Mouse (Mus musculus): ENCODE results near the gene Mmp9.

Mmp9 gene

DNA sequence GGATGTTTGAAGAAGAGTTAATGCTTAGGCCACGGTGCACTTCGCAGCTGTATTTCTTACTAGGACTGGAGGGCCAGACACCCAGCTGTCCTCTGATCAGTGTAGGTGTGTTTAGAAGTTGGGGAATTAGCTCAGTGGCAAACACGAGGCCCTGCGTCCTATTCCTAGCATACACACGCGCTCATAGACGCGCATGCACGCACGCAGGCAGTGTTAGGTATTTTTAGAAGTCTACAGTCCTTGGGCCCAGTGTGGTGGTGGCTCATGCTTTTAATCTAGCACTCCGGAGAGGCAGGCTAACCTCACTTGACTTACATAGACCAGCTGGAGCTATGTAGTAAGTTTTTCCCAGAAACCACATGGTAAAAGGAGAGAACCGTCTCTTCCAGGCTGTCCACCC, 28.4 kb upstream of the Mmp9 start:
- in situ Hi-C loops (cut with MboI, MseI), result no loop called here

DNA sequence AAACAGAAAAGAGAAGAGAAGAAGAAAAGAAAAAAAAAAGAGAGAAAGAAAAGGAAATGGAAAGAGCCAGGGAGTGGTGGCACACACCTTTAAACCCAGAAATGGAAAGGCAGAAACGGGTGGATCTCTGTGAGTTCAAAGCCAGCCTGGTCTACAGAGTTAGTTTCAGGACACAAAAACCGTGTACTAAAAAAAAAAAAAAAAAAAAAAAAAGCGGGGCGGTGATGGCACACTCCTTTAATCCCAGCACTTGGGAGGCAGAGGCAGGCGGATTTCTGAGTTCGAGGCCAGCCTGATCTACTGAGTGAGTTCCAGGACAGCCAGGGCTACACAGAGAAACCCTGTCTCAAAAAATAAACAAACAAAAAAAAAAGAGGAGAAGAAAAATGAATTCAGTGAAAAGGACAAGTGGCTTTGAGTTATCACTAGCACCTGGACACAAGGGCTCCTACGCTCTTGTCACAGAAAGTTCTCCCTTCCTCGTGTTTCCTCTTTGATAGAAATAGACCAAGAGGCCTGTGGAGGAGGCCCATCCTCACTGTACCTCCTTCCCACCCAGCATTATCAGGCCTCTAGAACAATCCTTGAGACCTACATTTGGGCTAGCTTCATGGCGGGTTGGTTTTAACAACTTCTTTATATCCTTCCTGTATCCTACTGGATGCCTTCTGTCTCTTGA, 27.7 kb upstream of the Mmp9 start:
- in situ Hi-C loops (cut with MboI, MseI), result no loop called here

DNA sequence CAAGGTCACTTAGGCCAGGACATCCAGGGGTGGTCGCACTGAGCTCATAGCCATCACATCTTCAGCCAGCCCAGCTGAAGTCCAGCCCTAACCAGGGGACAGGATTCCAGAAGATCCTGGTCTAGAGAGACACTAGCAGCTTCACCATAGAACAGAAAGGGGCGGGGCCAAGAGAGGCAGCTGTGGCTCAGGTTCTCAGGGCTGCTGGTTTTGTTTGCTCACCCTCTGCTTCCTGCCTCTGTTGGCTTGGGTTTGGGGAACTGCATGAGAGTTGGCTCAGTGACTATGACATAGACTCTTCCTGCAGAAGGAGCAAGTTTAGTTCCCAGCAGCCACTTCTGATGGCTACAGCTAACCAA, 27.2 kb upstream of the Mmp9 start:
- in situ Hi-C loops (cut with MboI, MseI), result no loop called here

DNA sequence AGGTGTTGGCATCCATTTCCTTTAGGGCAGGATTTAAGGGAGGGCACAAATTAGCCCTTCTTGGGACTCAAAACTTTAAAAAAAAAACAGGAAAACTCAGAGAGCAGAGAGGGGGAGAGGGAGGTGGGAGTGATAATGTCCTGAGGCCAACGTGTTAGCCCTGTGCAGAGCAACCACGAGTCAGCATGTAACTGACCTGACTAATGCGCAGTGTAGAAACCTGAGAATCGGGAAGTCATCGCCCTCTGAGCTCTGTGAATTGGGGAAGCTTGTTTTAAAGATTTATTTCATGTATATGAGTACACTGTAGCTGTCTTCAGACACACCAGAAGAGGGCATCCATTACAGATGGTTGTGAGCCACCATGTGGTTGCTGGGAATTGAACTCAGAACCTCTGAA, 23.8 kb upstream of the Mmp9 start:
- in situ Hi-C loops (cut with MboI, MseI), result no loop called here

GRCm38 (mm10) chr2:164917371-164917770, 23.2 kb upstream of the Mmp9 start:
- in situ Hi-C loops (cut with MboI, MseI), result no loop called here

GRCm38 (mm10) chr2:164918325-164918724, 22.3 kb upstream of the Mmp9 start:
- in situ Hi-C loops (cut with MboI, MseI), result no loop called here

GRCm38 (mm10) chr2:164921984-164922383, 18.6 kb upstream of the Mmp9 start:
- in situ Hi-C loops (cut with MboI, MseI), result no loop called here

GRCm38 (mm10) chr2:164923291-164923690, 17.3 kb upstream of the Mmp9 start:
- in situ Hi-C loops (cut with MboI, MseI), result no loop called here

DNA sequence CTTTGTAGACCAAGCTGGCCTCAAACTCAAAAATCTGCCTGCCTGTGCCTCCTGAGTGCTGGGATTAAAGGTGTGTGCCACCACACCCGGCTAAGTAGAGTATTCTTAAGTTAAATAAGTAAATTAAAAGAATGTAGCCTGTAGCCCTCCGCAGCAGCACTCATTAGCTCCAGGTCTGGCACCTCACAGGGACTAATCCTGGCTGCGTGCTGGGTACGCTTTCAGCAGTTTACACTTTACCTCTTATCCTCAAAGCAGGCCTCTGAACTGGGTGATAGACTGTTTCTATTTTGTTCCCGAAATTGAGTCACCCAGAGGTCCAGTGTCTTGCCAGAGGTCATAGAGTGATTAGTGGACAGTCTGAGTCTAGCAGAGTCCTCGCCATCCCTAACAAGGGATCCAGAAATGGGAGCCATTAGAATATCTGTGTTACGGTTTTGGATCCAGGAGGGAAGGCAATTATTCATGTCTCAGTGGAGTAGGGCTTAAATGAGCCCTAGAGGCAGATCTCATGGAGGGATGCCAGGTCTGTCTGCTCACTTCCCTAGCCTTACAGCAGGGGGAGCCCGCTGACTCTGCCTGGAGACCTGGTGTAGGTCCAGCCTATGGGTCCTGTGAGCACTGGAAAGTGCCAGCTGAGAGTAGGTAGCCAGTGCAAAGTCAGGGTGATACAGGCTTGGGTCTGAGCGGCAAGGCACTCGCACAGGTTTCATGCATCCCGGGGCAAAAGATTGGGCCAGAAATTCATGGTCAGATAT, 16.3 kb upstream of the Mmp9 start:
- in situ Hi-C loops (cut with MboI, MseI), result no loop called here

DNA sequence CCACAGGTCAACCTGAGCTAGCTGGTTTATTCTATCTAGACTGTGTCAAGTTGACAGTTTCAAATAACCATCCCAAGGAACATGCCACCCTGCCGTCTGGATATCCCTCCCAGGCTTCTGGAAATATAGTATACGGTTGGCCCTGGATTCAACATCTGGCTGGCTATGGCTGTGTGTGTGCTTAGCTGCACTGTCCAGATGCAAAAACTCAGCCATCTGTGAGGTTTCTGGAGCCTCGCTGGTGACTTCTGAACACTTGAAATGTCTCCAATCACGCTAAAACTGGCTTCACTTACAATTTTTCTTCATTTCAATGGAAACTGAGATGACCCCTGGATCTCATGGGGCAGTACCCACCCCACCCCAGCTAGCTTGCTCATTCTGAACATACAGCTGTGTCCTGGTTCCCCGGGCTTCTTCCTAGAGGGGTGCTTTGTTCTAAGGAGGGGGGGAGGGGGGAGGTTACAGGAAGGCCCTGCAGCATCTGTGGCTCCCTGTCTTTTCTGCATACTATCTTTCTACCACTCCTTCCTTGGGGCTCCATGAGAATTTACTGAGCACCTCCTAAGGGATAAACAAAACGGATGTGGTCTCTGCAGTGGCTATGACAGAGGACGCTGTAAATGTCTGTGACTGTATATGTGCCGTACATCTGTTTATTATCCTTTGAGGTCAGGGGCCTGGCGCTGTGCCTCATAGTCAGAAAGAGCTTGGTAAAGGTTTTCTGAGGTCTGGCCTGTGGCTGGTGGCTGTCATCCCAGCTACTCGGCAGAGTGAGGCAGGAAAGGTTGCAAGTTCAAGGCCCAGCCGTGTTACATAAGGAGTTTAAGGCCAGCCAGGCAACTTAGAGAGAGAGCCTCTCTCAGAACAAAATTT, 9.6 kb upstream of the Mmp9 start:
- in situ Hi-C loops (cut with MboI, MseI), result no loop called here

DNA sequence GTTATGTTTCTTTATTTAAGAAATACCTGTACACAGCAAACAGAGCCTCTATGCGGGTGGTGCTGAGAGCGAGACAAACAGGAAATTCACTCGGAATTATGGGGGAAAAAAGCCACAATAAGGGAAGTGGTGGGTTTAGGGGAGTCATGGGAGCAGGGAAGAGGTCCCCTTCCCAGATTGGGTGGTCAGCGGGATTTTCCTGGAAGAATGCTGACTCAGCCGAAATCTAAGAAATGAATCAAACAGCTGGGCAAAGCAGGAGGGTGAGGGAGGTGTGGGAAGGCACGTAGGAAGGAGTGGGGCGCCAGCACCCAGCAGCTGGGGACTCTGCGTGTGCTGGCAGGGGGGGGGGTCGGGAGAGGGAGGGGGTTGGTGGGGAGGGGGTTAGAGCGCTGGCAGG, 7.0 kb upstream of the Mmp9 start:
- in situ Hi-C loops (cut with MboI, MseI), result no loop called here

DNA sequence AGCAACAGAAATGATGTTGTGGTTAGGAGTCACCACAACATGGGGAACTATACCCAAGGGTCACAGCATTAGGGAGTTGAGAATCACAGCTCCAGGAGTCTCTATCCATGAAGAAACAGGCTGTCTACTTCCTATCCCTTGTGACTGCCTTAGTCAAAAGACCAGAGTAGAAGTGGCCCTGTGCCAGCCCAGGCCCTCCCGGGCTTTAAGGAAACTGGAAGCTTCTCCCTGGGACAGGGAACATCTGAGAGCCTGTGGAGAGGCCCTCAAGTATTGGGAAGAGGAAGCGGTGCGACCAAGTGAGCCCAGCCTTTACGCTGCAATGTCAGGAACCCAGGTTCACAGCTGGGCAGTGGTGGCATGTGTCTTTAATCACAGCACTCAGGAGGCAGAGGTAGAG, 4.6 kb upstream of the Mmp9 start:
- in situ Hi-C loops (cut with MboI, MseI), result no loop called here

DNA sequence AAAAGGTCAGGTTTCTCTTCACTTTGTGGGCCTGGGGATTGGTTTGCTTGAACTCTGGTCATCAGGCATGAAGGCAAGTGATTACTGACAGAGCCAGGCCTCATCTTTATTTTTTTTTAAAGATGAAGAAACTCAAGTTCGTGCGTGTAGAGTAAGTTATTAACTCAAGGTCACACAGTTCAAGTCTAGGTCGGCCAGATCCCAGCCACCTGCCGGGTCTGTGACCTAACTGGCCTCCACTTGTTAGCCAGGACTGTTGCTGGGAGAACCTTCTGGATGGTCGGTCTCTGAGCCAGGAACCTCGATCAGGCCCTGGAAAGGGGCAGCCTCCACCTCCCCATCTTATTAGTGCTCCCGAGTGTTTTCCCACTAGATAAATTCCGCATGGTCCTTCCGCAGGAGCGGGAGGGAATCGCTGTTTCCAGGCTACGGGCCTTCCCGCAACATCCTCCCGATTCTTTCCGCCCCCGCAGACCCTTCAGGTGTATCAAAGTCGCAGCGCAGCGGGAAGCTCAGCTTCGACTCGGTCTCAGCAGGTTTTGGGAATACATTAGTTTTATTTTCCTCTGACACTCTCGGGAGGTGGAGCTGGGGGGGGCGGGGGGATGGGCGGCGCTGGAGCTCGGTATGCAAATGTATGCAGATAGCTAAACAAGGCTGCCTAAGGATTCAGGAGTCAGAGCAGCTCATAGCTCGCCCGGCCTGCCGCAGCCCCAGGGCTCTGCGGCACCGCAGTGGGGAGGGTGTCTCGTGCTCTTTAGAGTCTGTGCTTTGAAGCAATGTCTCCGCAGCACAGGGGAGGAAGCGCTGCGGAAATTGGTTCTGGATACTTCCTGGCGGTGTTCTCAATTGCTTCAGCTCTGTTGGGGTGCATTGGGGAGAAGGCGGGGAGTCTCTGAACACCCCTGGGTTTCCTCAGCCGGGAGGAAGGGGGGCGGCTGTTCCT, 2.2 kb upstream of the Mmp9 start:
- in situ Hi-C loops (cut with MboI, MseI), result no loop called here

GRCm38 (mm10) chr2:164939106-164939505, 1.5 kb upstream of the Mmp9 start:
- in situ Hi-C loops (cut with MboI, MseI), result no loop called here

GRCm38 (mm10) chr2:164942692-164943290, 2.2 kb downstream of the Mmp9 start:
- in situ Hi-C loops (cut with MboI, MseI), result no loop called here

- in situ Hi-C loops (cut with MboI, MseI), result no loop called here
Observed at GRCm38 (mm10) chr2:164947506-164947905, 6.9 kb downstream of the Mmp9 start.

DNA sequence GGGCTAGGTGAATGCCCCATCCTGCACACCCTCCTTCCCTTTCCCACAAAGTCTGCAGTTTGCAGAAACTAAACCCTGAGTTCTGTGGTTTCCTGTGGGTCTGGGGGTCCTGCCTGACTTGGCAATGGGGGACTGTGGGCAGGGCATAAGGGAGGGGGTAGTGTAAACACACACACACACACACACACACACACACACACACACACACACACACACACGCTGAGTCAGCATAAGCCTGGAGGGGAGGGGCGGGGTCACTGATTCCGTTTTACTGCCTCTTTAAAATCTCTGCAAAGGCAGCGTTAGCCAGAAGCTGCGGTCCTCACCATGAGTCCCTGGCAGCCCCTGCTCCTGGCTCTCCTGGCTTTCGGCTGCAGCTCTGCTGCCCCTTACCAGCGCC, 7.3 kb downstream of the Mmp9 start:
- in situ Hi-C loops (cut with MboI, MseI), result no loop called here

DNA sequence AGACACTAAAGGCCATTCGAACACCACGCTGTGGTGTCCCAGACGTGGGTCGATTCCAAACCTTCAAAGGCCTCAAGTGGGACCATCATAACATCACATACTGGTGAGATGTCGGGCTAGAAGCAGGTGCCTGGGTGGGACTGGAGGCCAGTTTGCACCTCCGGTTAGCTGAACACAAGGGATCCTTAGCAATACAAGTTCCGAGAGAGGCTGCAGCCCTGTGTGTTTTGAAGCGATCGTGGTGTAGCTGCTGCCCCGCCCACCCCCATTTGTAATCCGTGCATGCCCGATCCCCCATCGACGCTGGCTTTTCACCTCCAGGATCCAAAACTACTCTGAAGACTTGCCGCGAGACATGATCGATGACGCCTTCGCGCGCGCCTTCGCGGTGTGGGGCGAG, 8.4 kb downstream of the Mmp9 start:
- in situ Hi-C loops (cut with MboI, MseI), result no loop called here

- in situ Hi-C loops (cut with MboI, MseI), result loop anchor here (10.0 kb wide), 1 partner anchor 114 kb away; no protein-coding TSS in a partner anchor
Observed at GRCm38 (mm10) chr2:164950501-164950900, 9.9 kb downstream of the Mmp9 start.

DNA sequence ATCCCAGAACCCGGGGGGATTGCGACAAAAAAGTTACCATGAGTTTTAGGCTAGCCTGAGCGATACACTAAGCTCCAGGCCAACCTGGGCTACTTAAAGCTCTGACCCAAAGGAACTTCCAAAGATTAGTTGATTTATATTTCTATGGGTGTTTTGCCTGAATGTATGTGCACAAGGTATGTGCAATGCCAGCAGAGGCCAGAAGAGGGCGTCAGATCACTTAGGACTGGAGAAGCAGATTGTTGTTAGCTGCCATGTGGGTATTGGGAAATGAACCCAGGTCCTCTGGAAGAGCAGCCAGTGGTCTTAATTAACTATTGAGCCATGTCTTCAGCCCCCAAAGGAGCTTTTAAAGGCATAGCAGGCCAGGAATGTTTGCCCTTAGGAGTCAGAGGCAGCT, 11.2 kb downstream of the Mmp9 start:
- in situ Hi-C loops (cut with MboI, MseI), result loop anchor here (10.0 kb wide), 1 partner anchor 113 kb away; no protein-coding TSS in a partner anchor

- in situ Hi-C loops (cut with MboI, MseI), result loop anchor here (10.0 kb wide), 1 partner anchor 112 kb away; no protein-coding TSS in a partner anchor
Observed at GRCm38 (mm10) chr2:164952448-164952847, 11.9 kb downstream of the Mmp9 start.

Measured in regulatory T cell (primary cell).